Mouse (Mus musculus) ES-Bruce4 (cell line): ENCODE measurements at regions not wholly inside any gene's neighbourhood (a gene's known extent, or its start where the extent isn't known, plus 50 kb on each side); places are given as distances from the start of the nearest gene placed in this dataset.

ENCODE experiments used
- H3K27ac ChIP-seq: 2 replicates; pipeline ENCODE4 v1.5.1; 2012; ENCODE audit warnings: low read length, inconsistent platforms; ENCODE audit not compliant: insufficient read depth
- H3K27me3 ChIP-seq: 2 replicates; pipeline ENCODE4 v1.6.1; 2012; ENCODE audit warnings: mild to moderate bottlenecking, low read length, inconsistent platforms; ENCODE audit not compliant: control insufficient read depth, poor library complexity, insufficient read depth, severe bottlenecking
- H3K36me3 ChIP-seq: 2 replicates; pipeline ENCODE4 v1.6.1; 2012; ENCODE audit warnings: inconsistent platforms, mild to moderate bottlenecking, low read length, moderate library complexity; ENCODE audit not compliant: control insufficient read depth, poor library complexity, insufficient read depth, severe bottlenecking
- H3K4me1 ChIP-seq: one replicate; pipeline ENCODE4 v1.8.1; 2011; ENCODE audit warnings: low read length; ENCODE audit not compliant: control insufficient read depth, insufficient read depth
- H3K4me3 ChIP-seq: 2 replicates; pipeline ENCODE4 v1.5.1; 2011; ENCODE audit warnings: low read depth, mild to moderate bottlenecking, low read length
- H3K9ac ChIP-seq: 2 replicates; pipeline ENCODE4 v1.6.1; 2012; ENCODE audit warnings: low read depth, mild to moderate bottlenecking, inconsistent platforms; ENCODE audit not compliant: poor library complexity, severe bottlenecking
- H3K9me3 ChIP-seq: replicated peaks from 2 replicates; pipeline ENCODE4 v1.6.1; 2012; ENCODE audit warnings: mild to moderate bottlenecking, low read length, inconsistent platforms; ENCODE audit not compliant: control insufficient read depth, poor library complexity, insufficient read depth, severe bottlenecking
- CTCF ChIP-seq: IDR thresholded peaks from one replicate; pipeline ENCODE4 v1.8.1; 2011; ENCODE audit warnings: low read depth, low read length
- EP300 ChIP-seq: IDR thresholded peaks from 2 replicates; pipeline ENCODE4 v1.6.1; 2011; ENCODE audit warnings: low read depth, low read length; ENCODE audit not compliant: insufficient read depth
- POLR2A ChIP-seq: IDR thresholded peaks from one replicate; pipeline ENCODE4 v1.8.1; 2011; ENCODE audit warnings: low read length; ENCODE audit not compliant: insufficient read depth

DNA sequence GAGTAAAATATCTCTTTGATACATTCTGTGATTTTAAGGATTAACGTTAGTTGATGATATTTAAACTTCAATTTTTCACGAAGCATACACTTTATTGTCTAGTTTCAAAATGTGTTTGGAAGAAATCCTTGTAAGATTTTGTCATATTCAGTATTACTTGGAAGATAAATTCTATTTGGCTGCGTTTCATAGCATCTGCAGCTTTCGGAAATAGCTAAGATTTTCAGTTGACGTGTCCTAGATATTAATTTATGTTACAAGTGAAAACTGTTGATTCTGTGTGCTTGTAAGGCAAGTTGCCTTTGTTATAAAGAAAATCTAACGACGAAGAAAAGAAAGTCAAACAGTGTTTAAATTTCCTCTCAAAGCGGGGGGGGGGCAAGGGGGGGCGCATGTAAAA lies 284.5 kb downstream of the Trim52 start:
- H3K36me3 ChIP-seq, result no peaks in the 10 kb centered on the region

DNA sequence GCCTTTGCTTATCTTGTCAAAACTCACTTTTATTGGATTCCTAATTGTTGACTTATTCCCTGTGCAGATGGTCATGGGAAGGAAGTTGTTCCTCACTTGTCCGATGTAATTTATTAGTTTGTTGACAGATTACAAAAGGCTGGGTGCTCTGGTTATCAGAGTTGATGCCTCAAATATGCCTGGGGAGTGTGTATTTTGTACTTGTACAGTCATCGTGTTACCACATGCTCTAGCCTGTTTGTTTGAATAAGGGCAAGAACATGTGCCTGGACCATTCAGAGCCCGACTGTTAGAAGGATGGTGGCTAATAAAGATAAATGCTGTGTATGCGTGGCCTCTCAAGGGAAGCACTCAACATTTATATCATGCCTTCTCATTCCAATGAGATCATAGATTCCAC lies 288.0 kb downstream of the Trim52 start:
- TF ChIP-seq EP300 (no peak), CTCF (no peak), POLR2A (no peak)
- no peaks in the 10 kb centered on the region for H3K36me3 ChIP-seq
- no peak overlapping the region for H3K9ac ChIP-seq

More for the DNA sequence above, 284.5 kb downstream of the Trim52 start:
- no peak overlapping the region for H3K9ac ChIP-seq
- no peak overlapping the region for H3K4me3 ChIP-seq
- no peaks in the 10 kb centered on the region for H3K4me1 ChIP-seq
- no peaks in the 10 kb centered on the region for H3K27me3 ChIP-seq
- H3K27ac ChIP-seq, result no peak overlapping the region
- H3K9me3 ChIP-seq, result no peaks in the 10 kb centered on the region
- TF ChIP-seq POLR2A, result no peak
- TF ChIP-seq EP300, result no peak
- TF ChIP-seq CTCF, result no peak

GRCm38 (mm10) chr14:106412917-106413558 lies 307.0 kb downstream of the Trim52 start:
- Histone ChIP-seq H3K27ac (no peak overlapping the region), H3K4me1 (no peaks in the 10 kb centered on the region), H3K36me3 (no peaks in the 10 kb centered on the region), H3K27me3 (no peaks in the 10 kb centered on the region), H3K9ac (no peak overlapping the region), H3K9me3 (no peaks in the 10 kb centered on the region), H3K4me3 (no peak overlapping the region)
- TF ChIP-seq EP300, result no peak
- TF ChIP-seq POLR2A, result no peak
- no peak for TF ChIP-seq CTCF

More for the DNA sequence above, 288.0 kb downstream of the Trim52 start:
- H3K9me3 ChIP-seq, result no peaks in the 10 kb centered on the region
- no peak overlapping the region for H3K4me3 ChIP-seq
- H3K27me3 ChIP-seq, result no peaks in the 10 kb centered on the region
- H3K4me1 ChIP-seq, result no peaks in the 10 kb centered on the region
- H3K27ac ChIP-seq, result no peak overlapping the region

- no peak overlapping the region for H3K9ac ChIP-seq
- no peak for TF ChIP-seq CTCF
- TF ChIP-seq EP300, result no peak
- no peak for TF ChIP-seq POLR2A
- H3K27me3 ChIP-seq, result no peaks in the 10 kb centered on the region
- no peaks in the 10 kb centered on the region for H3K4me1 ChIP-seq
- no peak overlapping the region for H3K27ac ChIP-seq
- H3K4me3 ChIP-seq, result no peak overlapping the region
- H3K36me3 ChIP-seq, result no peaks in the 10 kb centered on the region
- no peaks in the 10 kb centered on the region for H3K9me3 ChIP-seq
These were observed 318.7 kb downstream of the Trim52 start for GRCm38 (mm10) chr14:106424714-106425113.

GRCm38 (mm10) chr14:106428594-106428993 lies 322.6 kb downstream of the Trim52 start:
- TF ChIP-seq EP300 (no peak), POLR2A (no peak), CTCF (no peak)
- H3K4me3 ChIP-seq, result no peak overlapping the region
- H3K9ac ChIP-seq, result no peak overlapping the region
- H3K36me3 ChIP-seq, result no peaks in the 10 kb centered on the region
- H3K27ac ChIP-seq, result no peak overlapping the region
- H3K4me1 ChIP-seq, result no peaks in the 10 kb centered on the region
- H3K27me3 ChIP-seq, result no peaks in the 10 kb centered on the region
- no peaks in the 10 kb centered on the region for H3K9me3 ChIP-seq

DNA sequence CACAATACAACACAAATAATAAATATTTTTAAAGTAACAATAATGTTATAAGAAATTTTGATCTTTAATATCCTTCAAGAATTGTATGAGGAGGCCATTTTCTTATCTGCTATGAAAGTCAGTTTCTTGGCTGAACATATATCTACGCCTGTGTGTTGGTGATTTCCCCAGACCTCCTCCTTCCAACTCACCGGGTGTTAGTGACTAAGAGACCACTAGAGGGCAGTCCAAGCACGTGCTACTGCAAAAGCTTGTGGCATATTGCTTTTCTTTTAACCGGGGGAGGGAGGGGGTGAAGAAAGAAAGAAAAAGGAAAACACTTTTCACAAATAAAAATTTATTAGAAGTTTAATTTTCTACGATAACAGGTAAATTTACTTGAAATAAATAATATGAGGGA lies 333.3 kb downstream of the Trim52 start:
- no peak overlapping the region for H3K4me3 ChIP-seq
- no peak overlapping the region for H3K27ac ChIP-seq
- TF ChIP-seq CTCF (peak; percentile 51), POLR2A (no peak), EP300 (no peak)
- H3K36me3 ChIP-seq, result no peaks in the 10 kb centered on the region
- no peak overlapping the region for H3K9ac ChIP-seq
- H3K27me3 ChIP-seq, result no peaks in the 10 kb centered on the region
- no peaks in the 10 kb centered on the region for H3K4me1 ChIP-seq
- H3K9me3 ChIP-seq, result no peaks in the 10 kb centered on the region; the same call in 1 of the 2 replicates
